Mouse (Mus musculus): Measurements from ENCODE around the gene Prss41. TPM values are rescaled to one million over a fixed set of nuclear protein-coding genes. Genes with fewer than 3 reads are reported as not detected.

Gene Prss41
- polyA plus RNA-seq, 1 experiment from 2014 or later: 0.96 TPM

- Histone ChIP-seq H3K36me3 (ENCODE audit: control insufficient read depth, insufficient read depth, low read length) (peaks cover 94% of the 10 kb centered on the region), H3K9ac (replicated peaks; ENCODE audit: low read depth, low read length) (no peak overlapping the region), H3K4me3 (ENCODE audit: low read depth, low read length) (no peak overlapping the region), H3K4me1 (ENCODE audit: control insufficient read depth, insufficient read depth, low read length) (no peaks in the 10 kb centered on the region), H3K4me2 (ENCODE audit: low read depth, low read length) (no peak overlapping the region), H3K27me3 (ENCODE audit: control insufficient read depth, insufficient read depth, low read length) (no peaks in the 10 kb centered on the region), H3K27ac (ENCODE audit: low read depth, low read length) (no peak overlapping the region), H3K9me3 (ENCODE audit: control insufficient read depth, low read length) (no peaks in the 10 kb centered on the region)
- WGBS: 96% methylated on average over 8 of the region's 8 CpGs
- no peak for ATAC-seq (ENCODE audit: low read depth)
Measured at GRCm38 (mm10) chr17:23818579-23818978, 25.4 kb downstream of the Prss41 start.

- Histone ChIP-seq H3K4me1 (ENCODE audit: control insufficient read depth, insufficient read depth, low read length) (no peaks in the 10 kb centered on the region), H3K9ac (replicated peaks; ENCODE audit: low read depth, low read length) (no peak overlapping the region), H3K9me3 (ENCODE audit: control insufficient read depth, low read length) (no peaks in the 10 kb centered on the region), H3K4me2 (ENCODE audit: low read depth, low read length) (no peak overlapping the region), H3K27me3 (ENCODE audit: control insufficient read depth, insufficient read depth, low read length) (no peaks in the 10 kb centered on the region), H3K27ac (ENCODE audit: low read depth, low read length) (no peak overlapping the region), H3K36me3 (ENCODE audit: control insufficient read depth, insufficient read depth, low read length) (peaks cover 91% of the 10 kb centered on the region), H3K4me3 (ENCODE audit: low read depth, low read length) (no peak overlapping the region)
- WGBS: 99% methylated on average over 16 of the region's 16 CpGs
- no peak for ATAC-seq (ENCODE audit: low read depth)
Measured at GRCm38 (mm10) chr17:23815641-23816040, 28.3 kb downstream of the Prss41 start.

GRCm38 (mm10) chr17:23807918-23808317, 36.1 kb downstream of the Prss41 start:
- H3K4me2 ChIP-seq (ENCODE audit: low read depth, low read length): no peak overlapping the region
- H3K4me3 ChIP-seq (ENCODE audit: low read depth, low read length): no peak overlapping the region
- H3K27ac ChIP-seq (ENCODE audit: low read depth, low read length): no peak overlapping the region
- 91% methylated on average over 3 of the region's 3 CpGs for WGBS
- H3K27me3 ChIP-seq (ENCODE audit: control insufficient read depth, insufficient read depth, low read length): no peaks in the 10 kb centered on the region
- no peak overlapping the region for H3K9ac ChIP-seq (replicated peaks; ENCODE audit: low read depth, low read length)
- H3K4me1 ChIP-seq (ENCODE audit: control insufficient read depth, insufficient read depth, low read length): peaks cover 26% of the 10 kb centered on the region
- H3K9me3 ChIP-seq (ENCODE audit: control insufficient read depth, low read length): no peaks in the 10 kb centered on the region
- ATAC-seq (ENCODE audit: low read depth): no peak
- peaks cover 41% of the 10 kb centered on the region for H3K36me3 ChIP-seq (ENCODE audit: control insufficient read depth, insufficient read depth, low read length)

- H3K9me3 ChIP-seq (ENCODE audit: control insufficient read depth, low read length): no peaks in the 10 kb centered on the region
- WGBS: 82% methylated on average over 25 of the region's 25 CpGs
- no peak overlapping the region for H3K9ac ChIP-seq (replicated peaks; ENCODE audit: low read depth, low read length)
- H3K4me2 ChIP-seq (ENCODE audit: low read depth, low read length): peak overlapping the region; percentile 9; the same call in 1 of the 2 replicates
- H3K4me3 ChIP-seq (ENCODE audit: low read depth, low read length): no peak overlapping the region
- H3K4me1 ChIP-seq (ENCODE audit: control insufficient read depth, insufficient read depth, low read length): peaks cover 28% of the 10 kb centered on the region
- no peak overlapping the region for H3K27ac ChIP-seq (ENCODE audit: low read depth, low read length)
- ATAC-seq (ENCODE audit: low read depth): no peak
- no peaks in the 10 kb centered on the region for H3K27me3 ChIP-seq (ENCODE audit: control insufficient read depth, insufficient read depth, low read length)
- H3K36me3 ChIP-seq (ENCODE audit: control insufficient read depth, insufficient read depth, low read length): peaks cover 33% of the 10 kb centered on the region
Measured at GRCm38 (mm10) chr17:23806867-23807266, 37.1 kb downstream of the Prss41 start.

GRCm38 (mm10) chr17:23804426-23805085, 39.4 kb downstream of the Prss41 start:
- Histone ChIP-seq H3K4me1 (ENCODE audit: control insufficient read depth, insufficient read depth, low read length) (peaks cover 28% of the 10 kb centered on the region), H3K36me3 (ENCODE audit: control insufficient read depth, insufficient read depth, low read length) (peaks cover 11% of the 10 kb centered on the region; the same call in 1 of the 2 replicates), H3K27ac (ENCODE audit: low read depth, low read length) (no peak overlapping the region), H3K27me3 (ENCODE audit: control insufficient read depth, insufficient read depth, low read length) (no peaks in the 10 kb centered on the region), H3K4me3 (ENCODE audit: low read depth, low read length) (peak overlapping the region; percentile 96), H3K4me2 (ENCODE audit: low read depth, low read length) (peak overlapping the region; percentile 96), H3K9me3 (ENCODE audit: control insufficient read depth, low read length) (no peaks in the 10 kb centered on the region), H3K9ac (replicated peaks; ENCODE audit: low read depth, low read length) (peak overlapping the region; percentile 92)
- ATAC-seq (ENCODE audit: low read depth): no peak
- WGBS: 7% methylated on average over 8 of the region's 8 CpGs

GRCm38 (mm10) chr17:23803366-23804041, 40.5 kb downstream of the Prss41 start:
- WGBS: under 1% methylated on average over 49 of the region's 83 CpGs
- Histone ChIP-seq H3K9me3 (ENCODE audit: control insufficient read depth, low read length) (no peaks in the 10 kb centered on the region), H3K4me1 (ENCODE audit: control insufficient read depth, insufficient read depth, low read length) (peaks cover 28% of the 10 kb centered on the region), H3K27ac (ENCODE audit: low read depth, low read length) (peak overlapping the region; percentile 99), H3K36me3 (ENCODE audit: control insufficient read depth, insufficient read depth, low read length) (0 out of 2 replicates have a peak, but pooled peaks cover under 1% of the 10 kb centered on the region), H3K4me3 (ENCODE audit: low read depth, low read length) (peak overlapping the region; percentile 96), H3K4me2 (ENCODE audit: low read depth, low read length) (peak overlapping the region; percentile 96), H3K9ac (replicated peaks; ENCODE audit: low read depth, low read length) (peak overlapping the region; percentile 92), H3K27me3 (ENCODE audit: control insufficient read depth, insufficient read depth, low read length) (no peaks in the 10 kb centered on the region)
- ATAC-seq (ENCODE audit: low read depth): peak; percentile 65

GRCm38 (mm10) chr17:23802746-23803365, 41.1 kb downstream of the Prss41 start:
- H3K4me1 ChIP-seq (ENCODE audit: control insufficient read depth, insufficient read depth, low read length): peaks cover 28% of the 10 kb centered on the region
- H3K36me3 ChIP-seq (ENCODE audit: control insufficient read depth, insufficient read depth, low read length): no peaks in the 10 kb centered on the region
- under 1% methylated on average over 56 of the region's 60 CpGs for WGBS
- H3K9ac ChIP-seq (replicated peaks; ENCODE audit: low read depth, low read length): peak overlapping the region; percentile 92
- H3K9me3 ChIP-seq (ENCODE audit: control insufficient read depth, low read length): no peaks in the 10 kb centered on the region
- peak; percentile 98 for ATAC-seq (ENCODE audit: low read depth)
- no peaks in the 10 kb centered on the region for H3K27me3 ChIP-seq (ENCODE audit: control insufficient read depth, insufficient read depth, low read length)
- peak overlapping the region; percentile 99 for H3K27ac ChIP-seq (ENCODE audit: low read depth, low read length)
- peak overlapping the region; percentile 96 for H3K4me3 ChIP-seq (ENCODE audit: low read depth, low read length)
- peak overlapping the region; percentile 60 for H3K4me2 ChIP-seq (ENCODE audit: low read depth, low read length)

- no peak overlapping the region for H3K27ac ChIP-seq (ENCODE audit: low read depth, low read length)
- no peak for ATAC-seq (ENCODE audit: low read depth)
- H3K27me3 ChIP-seq (ENCODE audit: control insufficient read depth, insufficient read depth, low read length): no peaks in the 10 kb centered on the region
- H3K36me3 ChIP-seq (ENCODE audit: control insufficient read depth, insufficient read depth, low read length): no peaks in the 10 kb centered on the region
- no peaks in the 10 kb centered on the region for H3K9me3 ChIP-seq (ENCODE audit: control insufficient read depth, low read length)
- no peak overlapping the region for H3K9ac ChIP-seq (replicated peaks; ENCODE audit: low read depth, low read length)
- H3K4me1 ChIP-seq (ENCODE audit: control insufficient read depth, insufficient read depth, low read length): peaks cover 23% of the 10 kb centered on the region
- no peak overlapping the region for H3K4me3 ChIP-seq (ENCODE audit: low read depth, low read length)
- H3K4me2 ChIP-seq (ENCODE audit: low read depth, low read length): no peak overlapping the region
- 93% methylated on average over 10 of the region's 10 CpGs for WGBS
Measured at GRCm38 (mm10) chr17:23801627-23802026, 42.3 kb downstream of the Prss41 start.

GRCm38 (mm10) chr17:23797316-23797715, 46.7 kb downstream of the Prss41 start:
- no peaks in the 10 kb centered on the region for H3K27me3 ChIP-seq (ENCODE audit: control insufficient read depth, insufficient read depth, low read length)
- H3K9ac ChIP-seq (replicated peaks; ENCODE audit: low read depth, low read length): no peak overlapping the region
- no peak overlapping the region for H3K27ac ChIP-seq (ENCODE audit: low read depth, low read length)
- WGBS: 88% methylated on average over 7 of the region's 7 CpGs
- no peak overlapping the region for H3K4me3 ChIP-seq (ENCODE audit: low read depth, low read length)
- H3K36me3 ChIP-seq (ENCODE audit: control insufficient read depth, insufficient read depth, low read length): no peaks in the 10 kb centered on the region
- no peaks in the 10 kb centered on the region for H3K9me3 ChIP-seq (ENCODE audit: control insufficient read depth, low read length)
- 0 out of 2 replicates have a peak, but pooled peaks cover 1% of the 10 kb centered on the region for H3K4me1 ChIP-seq (ENCODE audit: control insufficient read depth, insufficient read depth, low read length)
- no peak overlapping the region for H3K4me2 ChIP-seq (ENCODE audit: low read depth, low read length)
- no peak for ATAC-seq (ENCODE audit: low read depth)
